Mouse (Mus musculus): Measurements from ENCODE around the gene Wdr59.

- TF ChIP-seq CTCF (IDR thresholded peaks at IDR 0.05; ENCODE audit: insufficient read depth, low read length) (no peak), POLR2A (IDR thresholded peaks at IDR 0.05; ENCODE audit: borderline replicate concordance, extremely low read depth, low read depth, low read length) (no peak)
Observed at GRCm38 (mm10) chr8:111464526-111464925, 57.4 kb downstream of the Wdr59 start.
